Mouse (Mus musculus) limb, embryonic 12.5 days (tissue): ENCODE measurements at regions not wholly inside any gene's neighbourhood (a gene's known extent, or its start where the extent isn't known, plus 50 kb on each side); places are given as distances from the start of the nearest gene placed in this dataset.

Experiments
- ATAC-seq: fragments of 200-750 bp; cut with Nextera tagmentation; 2 replicates; pipeline ENCODE4 v1.8.0; 2017; ENCODE audit warnings: low read depth, moderate TSS enrichment; ENCODE audit not compliant: insufficient number of reproducible peaks, insufficient read depth, low FRiP score, low TSS enrichment
- H3K27ac ChIP-seq: fragments of 300-500 bp; sonication (generic); 2 replicates; pipeline ENCODE4 v1.5.1; 2016; ENCODE audit warnings: mild to moderate bottlenecking, moderate library complexity
- H3K27me3 ChIP-seq: fragments of 300-500 bp; sonication (generic); 2 replicates; pipeline ENCODE4 v1.6.1; 2016; ENCODE audit warnings: mild to moderate bottlenecking, moderate library complexity
- H3K36me3 ChIP-seq: fragments of 300-500 bp; sonication (generic); 2 replicates; pipeline ENCODE4 v1.6.1; 2016; ENCODE audit warnings: mild to moderate bottlenecking, moderate library complexity
- H3K4me1 ChIP-seq: fragments of 300-500 bp; sonication (generic); replicated peaks from 2 replicates; pipeline ENCODE4 v1.6.1; 2016
- H3K4me2 ChIP-seq: fragments of 300-500 bp; sonication (generic); 2 replicates; pipeline ENCODE4 v1.6.1; 2016; ENCODE audit warnings: mild to moderate bottlenecking, moderate library complexity
- H3K4me3 ChIP-seq: fragments of 300-500 bp; sonication (generic); replicated peaks from 2 replicates; pipeline ENCODE4 v1.5.1; 2016; ENCODE audit warnings: mild to moderate bottlenecking
- H3K9ac ChIP-seq: fragments of 300-500 bp; sonication (generic); replicated peaks from 2 replicates; pipeline ENCODE4 v1.6.1; 2016; ENCODE audit warnings: mild to moderate bottlenecking, moderate library complexity
- H3K9me3 ChIP-seq: fragments of 300-500 bp; sonication (generic); 2 replicates; pipeline ENCODE4 v1.6.1; 2016; ENCODE audit warnings: mild to moderate bottlenecking, moderate library complexity
- WGBS: fragments of 180-500 bp; shearing (Covaris S2); methylation state at CpG from one replicate; pipeline ENCODE4 v1.1.7; 2016; 5-methylcytosine and 5-hydroxymethylcytosine counted together

- H3K9me3 ChIP-seq, result no peaks in the 10 kb centered on the region
- no peak for ATAC-seq
- H3K9ac ChIP-seq, result no peak overlapping the region
- no peak overlapping the region for H3K4me3 ChIP-seq
- no peak overlapping the region for H3K27ac ChIP-seq
- H3K4me1 ChIP-seq, result peaks cover 26% of the 10 kb centered on the region
- no peaks in the 10 kb centered on the region for H3K36me3 ChIP-seq
- no peak overlapping the region for H3K4me2 ChIP-seq
- no peaks in the 10 kb centered on the region for H3K27me3 ChIP-seq
- 87% methylated on average over 3 of the region's 3 CpGs for WGBS
These were observed 141.0 kb upstream of the Mdm1 start for GRCm38 (mm10) chr10:118000591-118000990.

DNA sequence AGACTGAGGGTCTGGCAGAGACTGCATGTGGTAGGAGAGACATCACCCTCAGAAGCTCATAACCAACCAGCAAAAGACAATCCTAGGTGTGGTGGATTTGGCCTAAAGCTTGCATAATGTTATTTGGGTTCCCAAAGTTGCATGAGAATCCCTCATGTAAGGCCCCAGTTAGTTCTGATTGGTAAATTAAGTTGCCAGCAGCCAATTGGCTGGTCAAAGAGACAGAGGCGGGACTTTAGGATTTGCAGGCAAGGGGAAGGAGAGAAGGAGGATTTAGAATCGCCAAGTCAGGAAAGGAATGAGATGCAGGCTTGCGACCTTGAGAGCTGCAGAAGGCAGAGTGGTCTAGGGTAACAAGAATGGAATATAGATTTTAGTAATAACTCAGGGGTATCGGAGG, 140.1 kb upstream of the Mdm1 start:
- ATAC-seq, result no peak
- H3K4me1 ChIP-seq, result peaks cover 26% of the 10 kb centered on the region
- 49% methylated on average over 4 of the region's 4 CpGs for WGBS
- H3K27ac ChIP-seq, result no peak overlapping the region
- H3K9me3 ChIP-seq, result no peaks in the 10 kb centered on the region
- no peak overlapping the region for H3K9ac ChIP-seq
- no peak overlapping the region for H3K4me2 ChIP-seq
- no peaks in the 10 kb centered on the region for H3K27me3 ChIP-seq
- H3K4me3 ChIP-seq, result no peak overlapping the region
- no peaks in the 10 kb centered on the region for H3K36me3 ChIP-seq

DNA sequence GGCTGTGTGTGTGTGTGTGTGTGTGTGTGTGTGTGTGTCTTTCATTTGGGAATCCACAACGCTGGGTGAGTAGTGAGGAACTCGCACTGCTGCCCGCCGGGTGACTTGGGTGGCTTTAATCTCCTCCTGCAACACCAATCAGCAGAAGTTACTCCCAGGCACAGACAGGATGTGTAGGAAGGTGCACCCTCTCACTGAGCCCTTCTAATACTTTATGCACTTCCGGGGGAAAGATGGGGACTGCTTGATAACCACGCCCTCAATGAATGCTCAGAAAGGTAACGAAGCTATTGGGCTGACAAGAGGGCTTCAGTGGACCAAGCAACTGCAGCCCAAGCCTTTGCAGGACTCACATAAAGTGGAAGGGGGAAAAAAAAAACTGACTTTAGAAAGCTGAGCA, 139.6 kb upstream of the Mdm1 start:
- peaks cover 26% of the 10 kb centered on the region for H3K4me1 ChIP-seq
- no peak overlapping the region for H3K4me3 ChIP-seq
- no peaks in the 10 kb centered on the region for H3K9me3 ChIP-seq
- no peaks in the 10 kb centered on the region for H3K36me3 ChIP-seq
- no peak for ATAC-seq
- WGBS, result 69% methylated on average over 7 of the region's 7 CpGs
- no peaks in the 10 kb centered on the region for H3K27me3 ChIP-seq
- H3K4me2 ChIP-seq, result no peak overlapping the region
- H3K9ac ChIP-seq, result no peak overlapping the region
- H3K27ac ChIP-seq, result no peak overlapping the region

DNA sequence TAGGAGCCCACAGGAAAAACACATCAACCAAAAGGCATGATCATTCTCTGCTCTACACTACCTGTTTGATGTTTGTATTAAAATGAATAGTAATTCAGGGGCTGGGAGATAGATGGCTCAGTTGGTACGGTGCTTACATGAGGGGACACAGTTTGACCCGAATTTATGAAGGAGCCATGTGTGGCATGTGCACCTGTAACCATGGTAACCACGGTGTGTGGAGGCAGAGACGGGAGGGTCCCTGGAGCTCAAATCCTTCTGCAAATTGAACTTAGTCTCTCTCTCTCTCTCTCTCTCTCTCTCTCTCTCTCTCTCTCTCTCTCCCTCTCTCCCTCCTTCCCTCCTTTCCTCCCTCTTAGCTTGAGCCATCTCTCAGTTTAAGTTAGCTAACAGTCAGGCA, 139.1 kb upstream of the Mdm1 start:
- H3K36me3 ChIP-seq, result no peaks in the 10 kb centered on the region
- no peaks in the 10 kb centered on the region for H3K9me3 ChIP-seq
- H3K4me3 ChIP-seq, result no peak overlapping the region
- H3K4me1 ChIP-seq, result peaks cover 26% of the 10 kb centered on the region
- H3K4me2 ChIP-seq, result no peak overlapping the region
- no peak overlapping the region for H3K27ac ChIP-seq
- no peak for ATAC-seq
- WGBS, result 83% methylated on average over 4 of the region's 4 CpGs
- H3K27me3 ChIP-seq, result no peaks in the 10 kb centered on the region
- H3K9ac ChIP-seq, result no peak overlapping the region

- WGBS, result 54% methylated on average over 10 of the region's 10 CpGs
These were observed 138.4 kb upstream of the Mdm1 start for GRCm38 (mm10) chr10:118003179-118003578.

GRCm38 (mm10) chr10:118003739-118004361, 137.8 kb upstream of the Mdm1 start:
- Histone ChIP-seq H3K27ac (peak overlapping the region; percentile 18; the same call in 1 of the 2 replicates), H3K4me3 (no peak overlapping the region), H3K9ac (no peak overlapping the region), H3K9me3 (peaks cover 2% of the 10 kb centered on the region; the same call in 1 of the 2 replicates), H3K36me3 (no peaks in the 10 kb centered on the region), H3K4me1 (peaks cover 31% of the 10 kb centered on the region), H3K27me3 (no peaks in the 10 kb centered on the region), H3K4me2 (peak overlapping the region; percentile 28; the same call in 1 of the 2 replicates)
- WGBS, result 20% methylated on average over 16 of the region's 16 CpGs
- ATAC-seq, result no peak

More at GRCm38 (mm10) chr10:118003179-118003578, 138.4 kb upstream of the Mdm1 start:
- Histone ChIP-seq H3K4me1 (peaks cover 31% of the 10 kb centered on the region), H3K27ac (peak overlapping the region; percentile 41; the same call in 1 of the 2 replicates), H3K4me3 (no peak overlapping the region), H3K27me3 (no peaks in the 10 kb centered on the region), H3K36me3 (no peaks in the 10 kb centered on the region), H3K9ac (no peak overlapping the region), H3K9me3 (no peaks in the 10 kb centered on the region), H3K4me2 (no peak overlapping the region)
- ATAC-seq, result no peak

DNA sequence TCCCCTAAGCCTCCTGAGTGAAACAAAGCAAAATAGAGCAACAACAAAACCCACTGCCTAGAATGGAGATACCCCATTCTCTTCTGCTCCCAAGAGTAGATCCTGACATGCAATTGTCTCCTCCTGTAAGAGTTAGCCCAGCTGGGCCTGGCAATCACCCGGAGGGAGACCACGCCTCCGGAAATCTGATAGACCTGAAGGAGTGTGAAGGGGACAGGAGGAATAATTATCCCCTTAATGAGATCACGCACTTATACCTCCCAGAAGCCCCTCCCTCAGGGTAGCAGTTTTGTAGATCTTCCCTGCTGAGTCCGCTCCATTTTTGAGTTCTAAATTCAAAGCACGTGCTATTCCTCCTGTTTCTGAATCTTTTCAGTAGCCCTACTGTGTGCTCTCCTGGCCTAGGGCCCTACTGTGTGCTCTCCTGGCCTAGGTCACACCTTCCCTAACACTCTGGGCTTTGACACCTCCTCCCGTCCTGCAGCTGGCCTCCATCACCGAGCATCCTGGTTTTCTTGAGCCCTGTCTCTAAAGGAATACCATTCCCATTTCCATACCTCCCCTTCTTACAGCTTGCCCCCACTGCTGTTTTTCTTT, 137.2 kb upstream of the Mdm1 start:
- ATAC-seq, result no peak
- Histone ChIP-seq H3K36me3 (no peaks in the 10 kb centered on the region), H3K4me2 (0 out of 2 replicates have a peak overlapping the region, but pooled peaks have one; percentile 28), H3K4me1 (peaks cover 31% of the 10 kb centered on the region), H3K4me3 (no peak overlapping the region), H3K9ac (no peak overlapping the region), H3K27ac (peak overlapping the region; percentile 42; the same call in 1 of the 2 replicates), H3K9me3 (peaks cover 7% of the 10 kb centered on the region; the same call in 1 of the 2 replicates), H3K27me3 (no peaks in the 10 kb centered on the region)
- 38% methylated on average over 8 of the region's 8 CpGs for WGBS

DNA sequence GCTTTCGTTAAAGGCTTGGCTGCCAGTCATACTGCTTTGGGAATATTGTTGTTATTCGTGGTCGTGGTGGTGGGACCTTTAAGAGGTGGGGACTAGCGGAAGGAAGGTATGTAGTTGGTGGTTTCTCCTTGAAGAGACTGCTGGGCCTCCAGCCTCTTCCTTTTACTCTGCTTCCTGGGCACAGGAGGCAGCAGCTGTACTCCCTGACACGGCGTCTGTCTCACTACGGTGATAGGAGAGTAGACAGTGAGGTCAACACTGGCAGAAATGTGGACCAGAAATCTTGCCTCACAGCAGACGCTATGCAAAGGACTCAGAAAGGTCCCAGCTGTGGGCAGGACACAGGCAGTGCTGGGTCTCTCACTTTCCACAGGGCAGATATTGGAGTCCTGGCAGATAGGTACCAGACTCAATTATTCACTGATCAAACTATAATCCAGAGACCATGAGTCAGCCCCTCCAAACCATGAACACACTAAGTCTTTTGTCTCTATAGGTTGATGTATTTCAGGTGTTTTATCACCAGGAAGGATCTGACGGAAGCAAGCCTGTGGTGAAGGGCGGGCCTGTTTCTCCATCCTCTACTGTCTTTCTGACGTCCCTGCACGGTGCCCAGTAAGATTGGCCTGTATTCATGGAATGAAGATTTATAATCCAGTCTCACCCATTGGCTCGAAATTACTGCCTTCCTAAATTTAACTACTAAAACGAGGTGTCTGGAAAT, 134.6 kb upstream of the Mdm1 start:
- Histone ChIP-seq H3K4me2 (no peak overlapping the region), H3K4me1 (peaks cover 31% of the 10 kb centered on the region), H3K9me3 (peaks cover 14% of the 10 kb centered on the region), H3K4me3 (no peak overlapping the region), H3K36me3 (no peaks in the 10 kb centered on the region), H3K9ac (no peak overlapping the region), H3K27ac (no peak overlapping the region), H3K27me3 (no peaks in the 10 kb centered on the region)
- ATAC-seq, result no peak
- WGBS, result 73% methylated on average over 14 of the region's 14 CpGs

GRCm38 (mm10) chr10:118007846-118008245, 133.8 kb upstream of the Mdm1 start:
- no peak overlapping the region for H3K4me2 ChIP-seq
- WGBS, result 79% methylated on average over 7 of the region's 7 CpGs
- peaks cover 14% of the 10 kb centered on the region for H3K9me3 ChIP-seq
- no peaks in the 10 kb centered on the region for H3K27me3 ChIP-seq
- H3K4me3 ChIP-seq, result no peak overlapping the region
- H3K4me1 ChIP-seq, result peaks cover 31% of the 10 kb centered on the region
- no peaks in the 10 kb centered on the region for H3K36me3 ChIP-seq
- ATAC-seq, result no peak
- no peak overlapping the region for H3K27ac ChIP-seq
- H3K9ac ChIP-seq, result no peak overlapping the region

GRCm38 (mm10) chr10:118011687-118012567, 129.7 kb upstream of the Mdm1 start:
- no peak overlapping the region for H3K27ac ChIP-seq
- H3K27me3 ChIP-seq, result no peaks in the 10 kb centered on the region
- peaks cover 4% of the 10 kb centered on the region for H3K4me1 ChIP-seq
- H3K4me3 ChIP-seq, result no peak overlapping the region
- no peaks in the 10 kb centered on the region for H3K36me3 ChIP-seq
- H3K9me3 ChIP-seq, result peaks cover 14% of the 10 kb centered on the region
- no peak for ATAC-seq
- 78% methylated on average over 10 of the region's 10 CpGs for WGBS
- H3K4me2 ChIP-seq, result no peak overlapping the region
- no peak overlapping the region for H3K9ac ChIP-seq

DNA sequence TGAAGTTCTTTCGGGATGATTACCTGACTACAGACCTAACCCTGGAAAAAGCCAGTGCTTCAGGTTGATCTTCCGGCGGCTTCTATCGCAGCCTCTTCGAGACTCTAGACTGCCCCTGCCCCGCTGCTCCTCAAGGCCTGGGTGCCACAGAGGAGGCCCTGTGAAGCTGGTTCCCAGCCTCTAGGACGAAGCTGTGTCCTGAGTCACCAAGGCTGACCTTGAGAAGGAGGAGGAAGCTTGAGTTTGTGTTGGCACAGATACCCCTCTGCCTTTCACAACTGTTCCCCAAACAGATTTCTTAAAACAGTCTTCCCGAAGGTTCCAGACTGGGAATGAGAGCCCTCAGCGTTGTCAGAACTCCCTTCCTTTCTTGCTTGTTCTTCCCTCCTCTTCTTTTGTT, 112.8 kb upstream of the Mdm1 start:
- Histone ChIP-seq H3K4me3 (no peak overlapping the region), H3K9ac (no peak overlapping the region), H3K27ac (no peak overlapping the region), H3K27me3 (no peaks in the 10 kb centered on the region), H3K9me3 (no peaks in the 10 kb centered on the region), H3K4me1 (no peaks in the 10 kb centered on the region), H3K36me3 (no peaks in the 10 kb centered on the region), H3K4me2 (no peak overlapping the region)
- no peak for ATAC-seq
- 93% methylated on average over 9 of the region's 9 CpGs for WGBS
